Mouse (Mus musculus) cortical plate, adult 2 months (tissue): ENCODE data around the gene Dnmt3l. TPM values are rescaled to one million over a fixed set of nuclear protein-coding genes. Genes with fewer than 3 reads are reported as not detected.
"Not testable (repeated sequence)": the region's sequence is repeated elsewhere in the genome, so short reads cannot be mapped to it uniquely, and the experiment has no call there.

ENCODE experiments used
- H3K27ac ChIP-seq: fragments of 200-500 bp; 2 replicates; pipeline ENCODE4 v1.5.1; 2012; ENCODE audit warnings: low read length, control low read depth, inconsistent platforms; ENCODE audit not compliant: insufficient read depth
- H3K4me1 ChIP-seq: fragments of 200-500 bp; 2 replicates; pipeline ENCODE4 v1.6.1; 2011; ENCODE audit warnings: low read length; ENCODE audit not compliant: control insufficient read depth, insufficient read depth
- H3K4me3 ChIP-seq: fragments of 200-500 bp; 2 replicates; pipeline ENCODE4 v1.5.1; 2011; ENCODE audit warnings: mild to moderate bottlenecking, low read length, control low read depth; ENCODE audit not compliant: insufficient read depth
- CTCF ChIP-seq: fragments of 200-500 bp; IDR thresholded peaks from 2 replicates; pipeline ENCODE4 v1.5.1; 2011; ENCODE audit warnings: mild to moderate bottlenecking, control low read depth, low read length; ENCODE audit not compliant: insufficient read depth; ENCODE audit errors: extremely low read depth
- POLR2A ChIP-seq: fragments of 200-500 bp; IDR thresholded peaks from 2 replicates; pipeline ENCODE4 v1.6.1; 2011; ENCODE audit warnings: mild to moderate bottlenecking, low read length, control low read depth; ENCODE audit not compliant: insufficient read depth; ENCODE audit errors: extremely low read depth
- polyA plus RNA-seq: library from polyadenylated mRNA; depleted of rRNA; stranded (reverse); fragments of >200 nt; gene quantifications from 2 replicates; pipeline ENCODE4 v1.2.3, GENCODE M21; 2012

The Dnmt3l gene
- polyA plus RNA-seq, 1 experiment, result 0.13 TPM

GRCm38 (mm10) chr10:78009184-78009944 is 32.4 kb upstream of the Dnmt3l start:
- Histone ChIP-seq H3K4me1 (peaks cover 15% of the 10 kb centered on the region), H3K4me3 (peak overlapping the region; percentile 86), H3K27ac (peak overlapping the region; percentile 98)
- TF ChIP-seq POLR2A (peak; percentile 70), CTCF (peak; percentile 44)

DNA sequence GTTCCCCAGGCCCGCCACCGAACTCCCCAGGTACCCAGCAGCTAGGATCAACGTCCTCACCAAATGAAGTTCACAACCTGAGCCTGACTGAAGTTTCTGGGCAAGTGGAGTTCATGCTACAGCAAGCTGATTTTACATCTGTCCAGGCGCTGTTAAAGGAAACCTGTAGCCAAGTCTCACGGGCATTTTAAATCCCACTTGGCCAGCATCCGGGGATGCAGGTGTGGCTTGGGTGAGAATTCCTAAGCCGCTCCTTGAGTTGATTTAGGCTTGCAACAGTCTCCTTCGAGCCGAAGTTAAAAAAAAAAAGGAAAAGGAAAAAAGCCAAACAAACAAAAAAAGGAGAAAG is 31.8 kb upstream of the Dnmt3l start, which contains the start of gene Pfkl:
Gene Pfkl (minus strand): TSS at position 139 of the 349 bp plus-strand sequence.
- no peak for TF ChIP-seq CTCF
- TF ChIP-seq POLR2A, result no peak
- H3K4me3 ChIP-seq, result peak within 1 kb of the TSS; percentile 86
- peak within 1 kb of the TSS; percentile 98 for H3K27ac ChIP-seq
- peaks cover 14% of the 10 kb centered on the region for H3K4me1 ChIP-seq

DNA sequence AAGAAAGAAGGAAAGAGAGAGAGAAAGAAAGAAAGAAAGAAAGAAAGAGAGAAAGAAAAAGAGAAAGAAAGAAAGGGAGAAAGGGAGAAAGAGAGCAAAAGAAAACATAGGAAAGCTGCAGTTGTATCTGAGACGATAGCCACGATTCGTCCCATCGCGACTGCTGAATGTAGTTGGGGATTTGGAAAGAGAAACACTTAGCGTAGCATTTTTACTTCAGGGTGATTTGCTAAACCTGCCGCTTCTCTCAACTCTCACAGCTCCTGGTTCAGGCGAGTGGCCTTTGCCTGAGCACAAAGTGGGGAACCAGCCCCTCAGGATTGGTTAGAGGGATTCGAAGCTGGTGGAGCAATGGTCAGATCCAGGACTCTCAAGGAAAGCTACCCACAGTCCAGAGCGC is 31.4 kb upstream of the Dnmt3l start:
- Histone ChIP-seq H3K27ac (no peak overlapping the region), H3K4me3 (no peak overlapping the region; the same call in 1 of the 2 replicates), H3K4me1 (peaks cover 10% of the 10 kb centered on the region)
- TF ChIP-seq CTCF (no peak), POLR2A (no peak)

DNA sequence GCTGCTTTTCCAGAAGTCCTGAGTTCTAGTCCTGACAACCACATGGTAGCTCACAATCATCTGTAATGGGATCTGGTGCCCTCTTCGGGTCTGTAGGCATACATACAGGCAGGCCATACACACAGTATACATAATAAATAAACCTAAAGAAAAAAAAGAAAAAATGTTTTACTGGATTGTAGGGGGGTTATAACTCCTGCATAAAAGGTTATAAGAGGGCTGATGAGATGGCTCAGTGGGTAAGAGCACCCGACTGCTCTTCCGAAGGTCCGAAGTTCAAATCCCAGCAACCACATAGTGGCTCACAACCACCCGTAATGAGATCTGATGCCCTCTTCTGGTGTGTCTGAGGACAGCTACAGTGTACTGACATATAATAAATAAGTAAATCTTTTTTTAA is 30.6 kb upstream of the Dnmt3l start:
- not testable (repeated sequence) for H3K27ac ChIP-seq, H3K4me1 ChIP-seq, H3K4me3 ChIP-seq

GRCm38 (mm10) chr10:78012661-78013495 is 28.9 kb upstream of the Dnmt3l start:
- Histone ChIP-seq H3K4me3 (no peak overlapping the region), H3K4me1 (peaks cover 3% of the 10 kb centered on the region; the same call in 1 of the 2 replicates), H3K27ac (no peak overlapping the region)
- no peak for TF ChIP-seq CTCF
- no peak for TF ChIP-seq POLR2A

DNA sequence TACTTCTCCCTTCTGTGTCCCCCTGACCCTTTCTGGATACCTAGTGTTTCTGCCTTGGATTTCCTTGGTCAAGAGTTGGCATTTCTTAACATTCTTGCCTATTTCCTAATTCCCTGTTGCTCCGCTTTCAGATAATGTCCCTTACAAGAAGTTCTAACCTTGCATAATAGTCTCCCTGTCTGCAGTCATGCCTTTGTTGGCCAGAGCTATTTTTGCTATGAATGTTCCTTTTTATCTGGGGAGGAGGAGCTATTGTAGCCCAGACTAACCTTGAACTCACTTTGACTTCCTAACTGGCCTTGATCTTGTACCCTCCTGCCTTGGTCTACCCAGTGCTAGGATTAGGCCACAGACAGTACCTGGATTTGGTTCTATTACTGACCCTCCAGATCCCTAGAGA is 26.3 kb upstream of the Dnmt3l start:
- Histone ChIP-seq H3K4me3 (no peak overlapping the region), H3K4me1 (no peaks in the 10 kb centered on the region), H3K27ac (no peak overlapping the region)
- TF ChIP-seq CTCF, result no peak
- no peak for TF ChIP-seq POLR2A

- Histone ChIP-seq H3K4me3 (no peak overlapping the region), H3K4me1 (no peaks in the 10 kb centered on the region), H3K27ac (no peak overlapping the region)
- TF ChIP-seq POLR2A (no peak), CTCF (no peak)
Measured at GRCm38 (mm10) chr10:78016366-78016765, 25.4 kb upstream of the Dnmt3l start.

DNA sequence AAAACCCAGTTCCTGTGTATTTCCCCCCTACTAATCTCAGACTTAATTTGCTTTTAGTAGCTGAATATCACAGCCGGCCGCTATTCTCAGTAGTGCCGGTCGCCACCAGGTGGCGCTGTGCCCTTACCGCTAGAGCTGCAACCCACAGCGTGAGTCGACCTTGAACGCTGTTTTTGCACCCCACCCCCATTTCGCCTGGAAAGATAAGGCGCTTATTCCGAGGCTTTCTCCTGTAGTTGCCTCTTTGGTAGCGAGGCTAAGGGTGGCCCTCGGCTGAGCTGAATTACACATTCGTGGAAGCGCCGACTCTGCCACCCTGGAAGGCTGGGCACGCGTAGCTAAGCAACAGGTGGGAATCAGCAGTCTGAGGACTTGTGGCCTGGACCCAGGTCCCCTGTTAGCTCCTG is 22.9 kb upstream of the Dnmt3l start:
- peak; percentile 86 for TF ChIP-seq CTCF
- TF ChIP-seq POLR2A, result no peak
- H3K4me3 ChIP-seq, result no peak overlapping the region
- H3K27ac ChIP-seq, result no peak overlapping the region
- no peaks in the 10 kb centered on the region for H3K4me1 ChIP-seq

DNA sequence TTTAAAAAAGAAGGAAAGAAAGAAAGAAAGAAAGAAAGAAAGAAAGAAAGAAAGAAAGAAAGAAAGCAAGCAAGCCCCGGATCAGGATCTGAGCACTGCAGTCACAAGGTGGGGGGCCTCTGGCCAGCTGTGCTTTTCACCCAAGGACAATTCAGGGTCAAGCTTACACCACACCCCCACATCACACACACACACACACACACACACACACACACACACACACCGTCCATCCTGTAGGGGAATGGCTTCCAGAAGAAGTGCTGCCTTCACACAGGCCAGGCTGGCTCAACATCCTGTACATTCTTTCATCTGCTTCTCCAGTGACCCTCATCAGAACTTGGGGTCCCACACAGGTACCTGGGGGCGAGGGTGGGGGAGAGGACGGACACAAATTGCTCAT is 22.5 kb upstream of the Dnmt3l start:
- H3K4me1 ChIP-seq, result no peaks in the 10 kb centered on the region
- no peak for TF ChIP-seq POLR2A
- no peak overlapping the region for H3K27ac ChIP-seq

GRCm38 (mm10) chr10:78019984-78020383 is 21.8 kb upstream of the Dnmt3l start:
- not testable (repeated sequence) for H3K4me1 ChIP-seq, H3K27ac ChIP-seq, H3K4me3 ChIP-seq

More for the DNA sequence above, 22.5 kb upstream of the Dnmt3l start:
- H3K4me3 ChIP-seq, result no peak overlapping the region

- H3K4me1 ChIP-seq, H3K27ac ChIP-seq, H3K4me3 ChIP-seq: not testable (repeated sequence)
Measured at GRCm38 (mm10) chr10:78025453-78025852, 16.3 kb upstream of the Dnmt3l start.
